Mouse (Mus musculus) embryo, embryonic 11.5 days (tissue): ENCODE data around the gene Tmem38a.
A peak's percentile ranks its signal among the peaks of the same experiment; 100 is the strongest.

Experiments
- DNase-seq: peaks from one replicate; pipeline ENCODE4 v3.0.0-alpha.2; 2012; ENCODE audit warnings: low read depth, low spot score

Tmem38a gene

DNA sequence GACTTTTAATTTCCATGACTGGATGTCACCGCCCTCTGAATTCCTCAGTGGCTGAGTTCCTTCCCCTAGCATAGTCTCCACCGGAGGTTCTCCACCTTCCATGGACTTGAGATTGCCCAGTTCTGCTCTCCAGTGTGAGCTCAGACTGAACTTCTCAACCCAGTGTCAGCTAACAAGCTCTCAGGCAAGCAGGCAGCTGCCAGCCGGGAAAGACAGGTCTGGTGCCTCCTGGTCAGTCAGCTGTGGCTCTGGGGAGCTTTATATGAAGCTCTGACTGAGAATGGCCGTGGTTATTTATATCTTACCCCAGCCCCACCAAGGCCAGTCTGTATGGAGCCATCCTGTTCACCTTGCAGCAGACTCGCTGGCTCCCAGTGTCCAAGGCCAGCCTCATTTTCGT is 12.5 kb downstream of the Tmem38a start:
- no peak for DNase-seq

DNA sequence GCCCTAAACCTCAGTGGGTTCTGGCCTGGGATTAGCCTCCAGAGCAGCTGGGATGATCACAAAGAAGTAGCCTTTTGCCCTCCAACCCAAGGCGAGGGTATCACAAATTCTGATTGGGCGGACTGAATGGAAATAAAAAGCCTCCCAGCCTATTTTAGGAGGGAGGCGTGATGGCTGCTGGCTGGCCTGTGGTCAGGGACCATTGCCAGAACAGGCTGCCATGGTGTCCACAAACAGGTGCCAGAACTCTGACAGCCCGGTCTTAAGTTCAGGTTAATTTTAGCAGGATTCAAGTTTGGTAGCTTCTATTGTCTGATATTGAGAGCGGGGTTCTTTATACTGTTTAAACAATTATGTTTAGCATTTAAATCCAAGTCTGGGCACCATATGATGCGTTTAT is 16.0 kb downstream of the Tmem38a start:
- DNase-seq, result no peak

DNA sequence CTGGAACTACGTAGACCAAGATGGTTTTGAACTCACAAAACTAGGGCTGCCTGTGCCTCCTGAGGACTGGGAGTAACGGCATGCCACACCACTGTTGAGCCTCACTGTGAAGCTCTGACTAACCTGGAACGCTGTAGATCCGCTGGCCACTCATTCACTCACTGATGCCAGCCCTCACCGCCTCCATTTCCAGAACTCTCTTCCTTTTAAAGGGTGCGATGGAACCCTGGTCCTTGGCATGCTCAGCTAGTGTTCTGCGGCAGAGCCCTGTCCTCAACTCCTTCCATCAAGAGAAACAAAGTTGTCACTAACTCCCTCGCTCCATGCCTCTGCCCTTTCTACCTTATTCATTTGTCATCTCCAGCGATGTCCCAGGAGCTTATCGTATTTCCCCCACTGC is 17.0 kb downstream of the Tmem38a start:
- DNase-seq, result no peak

DNA sequence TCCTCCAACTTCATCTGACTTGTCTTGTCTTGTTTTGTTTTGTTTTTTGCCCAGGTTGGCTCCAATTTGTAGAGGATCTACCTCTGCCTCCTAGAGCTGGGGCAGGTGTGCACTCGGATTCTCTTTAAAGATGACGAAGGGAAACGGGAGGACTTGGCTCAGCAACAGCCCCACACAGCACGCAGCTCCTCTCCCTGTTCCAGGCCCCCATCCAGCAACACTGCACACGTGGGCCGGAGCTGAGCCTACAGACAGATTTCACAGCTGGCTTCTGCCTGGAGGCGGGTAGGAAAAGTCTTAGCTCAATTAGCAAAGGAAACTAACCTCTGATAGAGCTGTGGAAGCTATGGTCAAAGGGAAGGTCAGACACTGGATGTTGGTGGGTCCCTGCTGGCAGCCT is 17.4 kb downstream of the Tmem38a start:
- DNase-seq, result no peak

DNA sequence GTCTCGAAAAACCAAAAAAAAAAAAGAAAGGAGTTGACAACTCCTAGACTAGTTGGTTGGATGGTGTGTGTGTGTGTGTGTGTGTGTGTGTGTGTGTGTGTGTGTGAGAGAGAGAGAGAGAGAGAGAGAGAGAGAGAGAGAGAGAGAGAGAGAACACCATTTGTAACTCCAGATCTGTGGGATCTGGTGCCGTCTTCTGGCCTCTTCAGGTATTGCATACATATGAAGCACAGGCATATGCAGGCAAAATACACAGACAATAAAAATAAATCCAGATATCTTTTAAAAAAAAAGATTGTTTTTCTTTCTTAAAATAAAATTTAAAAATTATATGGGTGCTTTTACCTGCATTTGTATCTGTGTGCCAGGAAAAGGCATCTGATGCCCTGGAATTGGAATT is 18.3 kb downstream of the Tmem38a start:
- DNase-seq, result peak; percentile 39
